Mouse (Mus musculus): Measurements from ENCODE around the gene Map3k1. TPM values are rescaled to one million over a fixed set of nuclear protein-coding genes. Genes with fewer than 3 reads are reported as not detected.

Map3k1 gene
- total and polyA plus RNA-seq, 2 experiments from 2014 or later = 15.3 to 45.3 TPM

- no peak for TF ChIP-seq CTCF (IDR thresholded peaks at IDR 0.05; ENCODE audit: low read depth)
- H3K4me2 ChIP-seq (ENCODE audit: low read depth, low read length) = no peak overlapping the region
- H3K36me3 ChIP-seq (ENCODE audit: insufficient read depth, low read length) = no peaks in the 10 kb centered on the region
- H3K9me3 ChIP-seq (ENCODE audit: low read length) = no peaks in the 10 kb centered on the region
- no peak for ATAC-seq
- no peaks in the 10 kb centered on the region for H3K4me1 ChIP-seq (ENCODE audit: insufficient read depth, low read length)
- H3K27me3 ChIP-seq (ENCODE audit: insufficient read depth, low read length) = no peaks in the 10 kb centered on the region
- DNase-seq (ENCODE audit: low spot score) = no peak
- H3K4me3 ChIP-seq (ENCODE audit: low read length) = no peak overlapping the region
- no peak overlapping the region for H3K27ac ChIP-seq
- no peak overlapping the region for H3K9ac ChIP-seq (replicated peaks; ENCODE audit: low read length)
- 92% methylated on average over 3 of the region's 3 CpGs for WGBS
These were observed 35.5 kb upstream of the Map3k1 start for GRCm38 (mm10) chr13:111844313-111844712.

DNA sequence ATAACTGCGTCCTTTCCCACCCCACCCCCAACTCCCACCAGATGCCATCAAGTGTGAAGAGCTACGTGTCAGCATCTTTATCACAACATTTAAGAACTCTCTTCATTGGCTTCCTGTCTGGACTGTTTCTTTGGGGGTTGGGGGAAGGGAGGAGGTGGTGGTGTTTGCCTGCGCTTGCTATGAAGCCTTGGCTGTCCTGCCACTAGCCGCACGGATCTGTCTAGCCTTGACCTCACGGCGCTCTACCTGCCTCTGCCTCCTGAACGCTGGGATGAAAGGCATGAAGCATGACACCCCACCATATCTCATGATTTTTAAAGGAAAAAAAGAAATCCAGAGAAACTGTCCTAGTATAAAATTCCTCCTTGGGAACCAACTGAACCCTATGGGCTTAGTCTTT lies 27.0 kb upstream of the Map3k1 start:
- Histone ChIP-seq H3K4me3 (ENCODE audit: low read length) (no peak overlapping the region), H3K27me3 (ENCODE audit: insufficient read depth, low read length) (no peaks in the 10 kb centered on the region), H3K4me1 (ENCODE audit: insufficient read depth, low read length) (no peaks in the 10 kb centered on the region), H3K9me3 (ENCODE audit: low read length) (no peaks in the 10 kb centered on the region), H3K36me3 (ENCODE audit: insufficient read depth, low read length) (no peaks in the 10 kb centered on the region), H3K9ac (replicated peaks; ENCODE audit: low read length) (no peak overlapping the region), H3K27ac (no peak overlapping the region), H3K4me2 (ENCODE audit: low read depth, low read length) (no peak overlapping the region)
- WGBS = 80% methylated on average over 8 of the region's 8 CpGs
- ATAC-seq (no peak), DNase-seq (ENCODE audit: low spot score) (no peak)
- no peak for TF ChIP-seq CTCF (IDR thresholded peaks at IDR 0.05; ENCODE audit: low read depth)

GRCm38 (mm10) chr13:111834613-111835012 lies 25.8 kb upstream of the Map3k1 start:
- H3K9me3 ChIP-seq (ENCODE audit: low read length) = no peaks in the 10 kb centered on the region
- H3K27ac ChIP-seq = no peak overlapping the region
- DNase-seq (ENCODE audit: low spot score) (no peak), ATAC-seq (no peak)
- no peaks in the 10 kb centered on the region for H3K27me3 ChIP-seq (ENCODE audit: insufficient read depth, low read length)
- WGBS = 53% methylated on average over 11 of the region's 11 CpGs
- H3K4me3 ChIP-seq (ENCODE audit: low read length) = no peak overlapping the region
- H3K4me2 ChIP-seq (ENCODE audit: low read depth, low read length) = peak overlapping the region; percentile 36
- H3K4me1 ChIP-seq (ENCODE audit: insufficient read depth, low read length) = no peaks in the 10 kb centered on the region
- no peaks in the 10 kb centered on the region for H3K36me3 ChIP-seq (ENCODE audit: insufficient read depth, low read length)
- no peak for TF ChIP-seq CTCF (IDR thresholded peaks at IDR 0.05; ENCODE audit: low read depth)
- H3K9ac ChIP-seq (replicated peaks; ENCODE audit: low read length) = no peak overlapping the region

DNA sequence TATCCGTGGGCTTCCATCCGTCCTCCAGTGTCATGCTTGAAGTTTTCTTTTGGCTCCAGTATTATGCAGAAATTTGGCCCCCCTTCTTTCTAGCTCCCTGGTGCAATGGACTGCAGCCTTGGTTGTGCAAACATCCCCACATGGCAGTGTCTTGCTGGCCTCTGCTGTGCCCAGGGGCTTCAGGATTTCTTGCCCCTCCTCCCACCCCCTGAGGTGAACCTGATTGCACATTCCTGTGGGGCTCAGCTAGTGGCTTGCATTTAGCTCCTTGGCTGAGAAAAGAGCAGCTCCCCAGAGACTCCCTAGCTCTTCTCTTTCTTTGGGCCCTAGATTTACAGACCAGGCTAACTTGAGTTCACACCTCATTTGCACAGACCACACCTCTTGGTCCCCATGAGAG lies 20.7 kb upstream of the Map3k1 start:
- Histone ChIP-seq H3K4me1 (ENCODE audit: insufficient read depth, low read length) (no peaks in the 10 kb centered on the region), H3K27ac (no peak overlapping the region), H3K9me3 (ENCODE audit: low read length) (no peaks in the 10 kb centered on the region), H3K36me3 (ENCODE audit: insufficient read depth, low read length) (no peaks in the 10 kb centered on the region), H3K4me3 (ENCODE audit: low read length) (no peak overlapping the region), H3K27me3 (ENCODE audit: insufficient read depth, low read length) (no peaks in the 10 kb centered on the region), H3K4me2 (ENCODE audit: low read depth, low read length) (no peak overlapping the region), H3K9ac (replicated peaks; ENCODE audit: low read length) (no peak overlapping the region)
- 31% methylated on average over 2 of the region's 2 CpGs for WGBS
- DNase-seq (ENCODE audit: low spot score) (no peak), ATAC-seq (no peak)
- no peak for TF ChIP-seq CTCF (IDR thresholded peaks at IDR 0.05; ENCODE audit: low read depth)

DNA sequence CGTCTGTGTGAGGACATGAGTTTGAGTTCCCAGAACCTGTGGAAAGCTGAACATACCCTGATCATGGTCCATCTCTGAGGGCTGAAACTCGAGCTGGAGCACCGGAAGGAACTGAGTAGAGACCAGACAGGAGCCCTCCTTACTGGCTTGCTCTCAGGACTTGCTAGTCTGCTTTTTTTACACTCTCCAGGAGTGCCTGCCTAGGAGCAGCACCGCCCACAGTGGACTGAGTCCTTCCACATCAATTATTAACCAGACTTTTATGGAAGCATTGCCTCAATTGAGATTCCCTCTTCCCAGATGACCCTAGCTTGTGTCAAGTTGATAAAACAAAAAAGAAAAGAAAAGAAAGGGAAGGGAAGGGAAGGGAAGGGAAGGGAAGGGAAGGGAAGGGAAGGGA lies 18.7 kb upstream of the Map3k1 start:
- H3K4me1 ChIP-seq (ENCODE audit: insufficient read depth, low read length) = no peaks in the 10 kb centered on the region
- no peak for DNase-seq (ENCODE audit: low spot score)
- no peak for ATAC-seq

DNA sequence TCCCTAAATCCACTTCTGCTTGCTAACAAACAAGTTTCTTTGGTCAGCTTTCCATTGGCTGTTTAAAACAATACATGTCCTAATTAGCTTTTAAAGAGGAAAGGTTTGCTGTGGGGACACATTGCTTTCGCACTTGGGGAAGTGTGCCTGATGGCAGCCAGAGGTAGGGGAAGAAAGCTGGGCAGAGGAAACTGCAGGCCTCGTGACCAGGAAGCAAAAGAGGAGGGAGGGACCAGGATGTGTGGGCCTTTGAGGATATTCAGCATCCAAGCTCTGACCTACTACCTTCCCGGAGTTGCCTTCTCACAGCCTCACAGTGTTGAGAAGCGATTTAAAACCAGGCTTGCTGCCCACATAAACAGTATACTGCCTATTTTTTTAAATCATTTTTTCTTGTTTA lies 15.4 kb upstream of the Map3k1 start:
- Histone ChIP-seq H3K9me3 (ENCODE audit: low read length) (no peaks in the 10 kb centered on the region), H3K27ac (no peak overlapping the region), H3K4me1 (ENCODE audit: insufficient read depth, low read length) (no peaks in the 10 kb centered on the region), H3K4me3 (ENCODE audit: low read length) (no peak overlapping the region), H3K27me3 (ENCODE audit: insufficient read depth, low read length) (no peaks in the 10 kb centered on the region), H3K4me2 (ENCODE audit: low read depth, low read length) (no peak overlapping the region), H3K36me3 (ENCODE audit: insufficient read depth, low read length) (no peaks in the 10 kb centered on the region), H3K9ac (replicated peaks; ENCODE audit: low read length) (no peak overlapping the region)
- DNase-seq (ENCODE audit: low spot score) (no peak), ATAC-seq (no peak)
- no peak for TF ChIP-seq CTCF (IDR thresholded peaks at IDR 0.05; ENCODE audit: low read depth)
- 68% methylated on average over 4 of the region's 4 CpGs for WGBS

More for the DNA sequence above, 18.7 kb upstream of the Map3k1 start:
- Histone ChIP-seq H3K9me3 (ENCODE audit: low read length) (no peaks in the 10 kb centered on the region), H3K27ac (no peak overlapping the region), H3K4me2 (ENCODE audit: low read depth, low read length) (no peak overlapping the region), H3K4me3 (ENCODE audit: low read length) (no peak overlapping the region), H3K9ac (replicated peaks; ENCODE audit: low read length) (no peak overlapping the region), H3K27me3 (ENCODE audit: insufficient read depth, low read length) (no peaks in the 10 kb centered on the region), H3K36me3 (ENCODE audit: insufficient read depth, low read length) (no peaks in the 10 kb centered on the region)
- 87% methylated on average over 4 of the region's 4 CpGs for WGBS
- no peak for TF ChIP-seq CTCF (IDR thresholded peaks at IDR 0.05; ENCODE audit: low read depth)

DNA sequence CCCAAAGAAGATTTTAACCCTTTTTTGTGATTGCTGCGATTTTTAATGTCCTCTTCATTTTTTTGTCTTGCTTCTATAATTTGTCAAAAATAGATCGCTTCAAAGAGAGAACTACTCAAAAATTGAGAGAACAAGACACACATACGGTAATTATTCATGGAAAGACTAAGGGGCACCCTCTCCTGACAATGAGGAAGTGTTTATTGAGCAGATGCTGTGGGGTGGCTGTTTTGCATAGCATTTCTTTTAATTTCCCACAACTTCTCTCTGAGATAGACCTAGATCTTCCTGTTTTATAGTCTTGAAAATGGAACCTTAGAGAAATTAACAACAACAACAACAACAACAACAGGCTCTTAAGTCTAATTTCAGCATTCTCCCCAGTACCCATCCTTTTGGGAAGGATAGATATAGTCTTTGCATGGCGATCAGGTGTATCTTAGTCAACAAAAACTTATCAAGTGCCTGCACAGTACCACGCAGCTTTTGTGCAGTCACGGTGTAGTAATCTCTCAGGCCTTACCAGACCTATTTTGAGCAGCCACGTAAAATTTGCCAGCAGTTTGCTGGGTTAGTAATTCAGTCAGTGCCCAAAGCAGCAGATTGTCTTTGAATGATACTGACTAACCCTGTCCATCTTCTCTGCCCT lies 13.1 kb upstream of the Map3k1 start:
- H3K27ac ChIP-seq = no peak overlapping the region
- 85% methylated on average over 7 of the region's 7 CpGs for WGBS
- H3K4me2 ChIP-seq (ENCODE audit: low read depth, low read length) = no peak overlapping the region
- no peaks in the 10 kb centered on the region for H3K36me3 ChIP-seq (ENCODE audit: insufficient read depth, low read length)
- no peaks in the 10 kb centered on the region for H3K4me1 ChIP-seq (ENCODE audit: insufficient read depth, low read length)
- H3K9me3 ChIP-seq (ENCODE audit: low read length) = no peaks in the 10 kb centered on the region
- H3K4me3 ChIP-seq (ENCODE audit: low read length) = no peak overlapping the region
- ATAC-seq (no peak), DNase-seq (ENCODE audit: low spot score) (no peak)
- no peak overlapping the region for H3K9ac ChIP-seq (replicated peaks; ENCODE audit: low read length)
- H3K27me3 ChIP-seq (ENCODE audit: insufficient read depth, low read length) = no peaks in the 10 kb centered on the region
- no peak for TF ChIP-seq CTCF (IDR thresholded peaks at IDR 0.05; ENCODE audit: low read depth)

Measured in hindbrain, postnatal 0 days (tissue).